Mouse (Mus musculus) liver, adult 2 months (tissue): ENCODE measurements around the gene Mapk8ip3.

ENCODE experiments used
- CTCF ChIP-seq: fragments of 200-500 bp; IDR thresholded peaks from 2 replicates; pipeline ENCODE4 v1.5.1; 2011; ENCODE audit warnings: low read depth, low read length, control low read depth
- POLR2A ChIP-seq: fragments of 200-500 bp; IDR thresholded peaks from 2 replicates; pipeline ENCODE4 v1.6.1; 2011; ENCODE audit warnings: low read length, control low read depth; ENCODE audit not compliant: insufficient read depth; ENCODE audit errors: extremely low read depth

DNA sequence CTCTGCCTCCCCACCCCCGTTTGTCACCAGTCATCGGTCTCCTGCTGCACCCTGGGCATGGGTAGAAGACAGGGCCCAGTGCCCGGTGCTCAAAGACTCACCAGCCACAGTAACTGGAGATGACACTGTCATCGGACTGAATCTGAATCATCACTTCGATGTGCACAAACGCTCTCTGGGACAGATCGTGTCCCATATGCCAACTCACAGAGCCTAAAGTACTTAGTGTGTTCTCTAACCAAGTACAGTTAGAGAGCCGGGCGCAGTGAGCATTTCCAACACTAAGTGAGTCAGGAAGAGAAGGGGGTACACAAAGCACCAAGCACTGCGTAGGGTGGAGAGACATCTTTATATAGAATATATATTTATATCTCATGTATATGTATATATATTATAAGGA, 68.9 kb downstream of the Mapk8ip3 start:
- TF ChIP-seq CTCF, result no peak
- no peak for TF ChIP-seq POLR2A
